11 mouse cellular contexts compared by ENCODE assay signal in the genomic region with DNA sequence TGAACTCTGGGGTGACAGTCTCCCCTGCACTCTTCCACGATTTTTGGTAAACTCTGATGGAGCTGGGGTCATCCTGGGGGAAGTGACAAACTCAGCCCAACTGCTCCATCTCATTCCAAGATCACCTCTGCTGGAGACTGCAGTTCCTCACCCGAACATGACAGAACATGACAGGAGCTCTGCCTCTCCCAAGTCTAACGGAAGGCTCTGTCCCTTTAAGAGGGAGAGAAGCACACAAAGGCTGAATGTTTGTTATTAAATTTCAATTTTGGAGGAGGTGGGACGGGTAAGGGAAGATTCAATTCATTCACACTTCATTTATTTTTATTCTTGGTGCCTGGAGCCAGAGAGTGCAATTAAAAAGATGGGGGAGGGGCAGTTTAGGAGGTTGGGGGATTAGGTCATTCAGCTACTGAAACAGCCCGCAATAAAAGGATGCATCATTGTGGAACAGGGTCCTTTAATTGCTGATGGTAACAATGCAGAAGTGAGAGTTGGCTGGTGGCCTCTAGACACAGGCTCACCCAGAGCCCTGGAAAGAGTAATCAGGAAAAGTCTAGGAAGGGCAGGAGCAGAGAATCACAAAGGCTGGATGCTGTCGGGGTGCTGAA. TPM values are rescaled to one million over a fixed set of nuclear protein-coding genes. Genes with fewer than 3 reads are reported as not detected.
DNase-seq lines count a peak whose midpoint lies in the region; ATAC-seq and TF ChIP-seq lines count a peak whose summit lies in the region.
"Had no signal": no experiment of that assay in that cellular context is flagged by ENCODE, and none has a peak within 500 bp of the region (broad histone marks: within the 10 kb centered on the region; RNA-seq: fewer than 3 reads in every experiment).

No protein-coding gene starts in this region.

- no peaks in the 10 kb centered on the region for H3K9me3 ChIP-seq in kidney, embryonic 16.5 days (ENCODE audit: low read length)
- H3K9me3 ChIP-seq in embryonic facial prominence, embryonic 14.5 days (ENCODE audit: control insufficient read depth, low read length) = no peaks in the 10 kb centered on the region
- no peaks in the 10 kb centered on the region for H3K9me3 ChIP-seq in hindbrain, embryonic 14.5 days (ENCODE audit: control insufficient read depth, low read length)
- H3K9me3 ChIP-seq in neural tube, embryonic 13.5 days = no peaks in the 10 kb centered on the region

- TF ChIP-seq POLR2A in thymus, adult 2 months (IDR thresholded peaks at IDR 0.05; ENCODE audit: control insufficient read depth, extremely low read depth, insufficient read depth, low read length, poor library complexity) = no peak

- peak; percentile 71 for ATAC-seq in kidney, embryonic 16.5 days (ENCODE audit: low FRiP score, low TSS enrichment)
- ATAC-seq in embryonic facial prominence, embryonic 14.5 days (ENCODE audit: low read depth) = peak; percentile 41; the same call in 1 of the 2 replicates
- peak; percentile 31 for ATAC-seq in hindbrain, embryonic 14.5 days (ENCODE audit: low FRiP score)
- peak; percentile 72 for ATAC-seq in neural tube, embryonic 13.5 days (ENCODE audit: low read depth)
- no peak for ATAC-seq in erythroblast, adult 5-6 weeks (replicated peaks; ENCODE audit: low FRiP score, poor library complexity, severe bottlenecking)

- no peaks in the 10 kb centered on the region for H3K27me3 ChIP-seq in kidney, embryonic 16.5 days (ENCODE audit: insufficient read depth, low read length)
- no peaks in the 10 kb centered on the region for H3K27me3 ChIP-seq in embryonic facial prominence, embryonic 14.5 days (replicated peaks; ENCODE audit: control insufficient read depth, insufficient read depth, low read length)
- H3K27me3 ChIP-seq in hindbrain, embryonic 14.5 days (ENCODE audit: control insufficient read depth, insufficient read depth, low read length) = no peaks in the 10 kb centered on the region
- no peaks in the 10 kb centered on the region for H3K27me3 ChIP-seq in neural tube, embryonic 13.5 days
- H3K27me3 ChIP-seq in thymus, adult 2 months (ENCODE audit: control insufficient read depth, insufficient read depth, low read length) = no peaks in the 10 kb centered on the region

- no peak overlapping the region for H3K4me3 ChIP-seq in kidney, embryonic 16.5 days (ENCODE audit: low read length)
- no peak overlapping the region for H3K4me3 ChIP-seq in embryonic facial prominence, embryonic 14.5 days (ENCODE audit: low read depth, low read length)
- no peak overlapping the region for H3K4me3 ChIP-seq in hindbrain, embryonic 14.5 days (replicated peaks; ENCODE audit: low read length)
- no peak overlapping the region for H3K4me3 ChIP-seq in neural tube, embryonic 13.5 days
- no peak overlapping the region for H3K4me3 ChIP-seq in thymus, adult 2 months (ENCODE audit: control insufficient read depth, insufficient read depth, low read length)

- H3K27ac ChIP-seq in kidney, embryonic 16.5 days (ENCODE audit: low read length) = no peak overlapping the region
- H3K27ac ChIP-seq in embryonic facial prominence, embryonic 14.5 days (replicated peaks; ENCODE audit: low read depth, low read length) = no peak overlapping the region
- peak overlapping the region; percentile 52 for H3K27ac ChIP-seq in hindbrain, embryonic 14.5 days
- peak overlapping the region; percentile 88 for H3K27ac ChIP-seq in neural tube, embryonic 13.5 days (replicated peaks)
- no peak overlapping the region for H3K27ac ChIP-seq in thymus, adult 2 months (ENCODE audit: control insufficient read depth, insufficient read depth, low read length)

- no peaks in the 10 kb centered on the region for H3K36me3 ChIP-seq in kidney, embryonic 16.5 days (ENCODE audit: insufficient read depth, low read length)
- no peaks in the 10 kb centered on the region for H3K36me3 ChIP-seq in embryonic facial prominence, embryonic 14.5 days (ENCODE audit: control insufficient read depth, insufficient read depth, low read length)
- 0 out of 2 replicates have a peak, but pooled peaks cover 8% of the 10 kb centered on the region for H3K36me3 ChIP-seq in hindbrain, embryonic 14.5 days (replicated peaks; ENCODE audit: control insufficient read depth, insufficient read depth)
- no peaks in the 10 kb centered on the region for H3K36me3 ChIP-seq in neural tube, embryonic 13.5 days
- H3K36me3 ChIP-seq in thymus, adult 2 months (ENCODE audit: control insufficient read depth, insufficient read depth, low read length) = no peaks in the 10 kb centered on the region

- H3K4me1 ChIP-seq in kidney, embryonic 16.5 days (ENCODE audit: insufficient read depth, low read length) = peaks cover 26% of the 10 kb centered on the region
- peaks cover 9% of the 10 kb centered on the region; the same call in 1 of the 2 replicates for H3K4me1 ChIP-seq in embryonic facial prominence, embryonic 14.5 days (ENCODE audit: control insufficient read depth, insufficient read depth, low read length)
- peaks cover 33% of the 10 kb centered on the region for H3K4me1 ChIP-seq in hindbrain, embryonic 14.5 days (replicated peaks; ENCODE audit: control insufficient read depth, insufficient read depth, low read length)
- H3K4me1 ChIP-seq in neural tube, embryonic 13.5 days (replicated peaks) = peaks cover 54% of the 10 kb centered on the region
- H3K4me1 ChIP-seq in thymus, adult 2 months (replicated peaks; ENCODE audit: control insufficient read depth, insufficient read depth, low read length) = no peaks in the 10 kb centered on the region

- WGBS in kidney, embryonic 16.5 days = 12% methylated on average over 6 of the region's 6 CpGs
- 36% methylated on average over 6 of the region's 6 CpGs for WGBS in embryonic facial prominence, embryonic 14.5 days
- 14% methylated on average over 6 of the region's 6 CpGs for WGBS in hindbrain, embryonic 14.5 days
- WGBS in neural tube, embryonic 13.5 days = 5% methylated on average over 6 of the region's 6 CpGs
- WGBS in thymus, adult 2 months = 92% methylated on average over 6 of the region's 6 CpGs

- no peak overlapping the region for H3K4me2 ChIP-seq in kidney, embryonic 16.5 days (replicated peaks; ENCODE audit: low read depth, low read length)
- H3K4me2 ChIP-seq in embryonic facial prominence, embryonic 14.5 days (ENCODE audit: low read depth, low read length) = no peak overlapping the region
- peak overlapping the region; percentile 15 for H3K4me2 ChIP-seq in hindbrain, embryonic 14.5 days (replicated peaks)
- peak overlapping the region; percentile 29 for H3K4me2 ChIP-seq in neural tube, embryonic 13.5 days

- DNase-seq in kidney, postnatal 36 days = no peak
- peak; percentile 24 for DNase-seq in embryonic facial prominence, embryonic 14.5 days (ENCODE audit: low spot score)
- peak; percentile 44 for DNase-seq in hindbrain, embryonic 14.5 days (ENCODE audit: low spot score)
- DNase-seq in spleen, postnatal 4 days (ENCODE audit: low spot score in 2 of 2) = no peak
- no peak for DNase-seq in thymus, adult 2 months
- DNase-seq: B cell, adult 2 months; kidney, adult 8-10 months; lung, postnatal 14 days had no signal

- TF ChIP-seq CTCF in thymus, adult 2 months (IDR thresholded peaks at IDR 0.05; ENCODE audit: borderline replicate concordance, control insufficient read depth, extremely low read depth, insufficient read depth, low read length, poor library complexity) = no peak

- H3K9ac ChIP-seq in kidney, embryonic 16.5 days (replicated peaks; ENCODE audit: low read length) = no peak overlapping the region
- H3K9ac ChIP-seq in embryonic facial prominence, embryonic 14.5 days (ENCODE audit: low read depth, low read length) = no peak overlapping the region; the same call in 1 of the 2 replicates
- H3K9ac ChIP-seq in hindbrain, embryonic 14.5 days = peak overlapping the region; percentile 35
- H3K9ac ChIP-seq in neural tube, embryonic 13.5 days = no peak overlapping the region; the same call in 1 of the 2 replicates

RNA-seq across cellular contexts. Expression of gene Nin, which starts 44.8 kb away (rescaled TPM):
- polyA plus RNA-seq in kidney, embryonic 16.5 days (2015; fragmentation: Nextera tagmentation; extraction: Ambion mirVana) = 12.0 and 13.4 TPM in 2 replicates
- 17.0 and 19.2 TPM in 2 replicates for polyA plus RNA-seq in embryonic facial prominence, embryonic 14.5 days (2014; fragmentation: Nextera tagmentation; extraction: Ambion mirVana)
- polyA plus RNA-seq in hindbrain, embryonic 14.5 days (2014; fragmentation: Nextera tagmentation; extraction: Ambion mirVana) = 12.6 and 12.8 TPM in 2 replicates
- 11.5 and 12.1 TPM in 2 replicates for polyA plus RNA-seq in neural tube, embryonic 13.5 days (2015; fragmentation: Nextera tagmentation; extraction: Ambion mirVana)
- total RNA-seq in erythroblast, adult 5-6 weeks (2015; ENCODE audit: low replicate concordance) = 25.7 and 43.9 TPM in 2 replicates
- 42.9 and 61.9 TPM in 2 replicates for total RNA-seq in erythroblast, adult 5-6 weeks (2017; ENCODE audit: low replicate concordance)
- polyA plus RNA-seq in thymus, adult 2 months (2012; rRNA removed) = 21.8 and 32.2 TPM in 2 replicates

Comparison
In these comparisons a context has a peak if more than half of its experiments do, and no peak if none do; other contexts are left out.
1. H3K27ac ChIP-seq: peak in hindbrain, embryonic 14.5 days (single experiment) and neural tube, embryonic 13.5 days (single experiment); none in kidney, embryonic 16.5 days (single experiment), embryonic facial prominence, embryonic 14.5 days (single experiment) and thymus, adult 2 months (single experiment).
2. H3K4me2 ChIP-seq: peak in hindbrain, embryonic 14.5 days (single experiment) and neural tube, embryonic 13.5 days (single experiment); none in kidney, embryonic 16.5 days (single experiment) and embryonic facial prominence, embryonic 14.5 days (single experiment).
3. DNase-seq: peak in embryonic facial prominence, embryonic 14.5 days (single experiment) and hindbrain, embryonic 14.5 days (single experiment); none in kidney, postnatal 36 days (0 of 2), spleen, postnatal 4 days (0 of 2) and thymus, adult 2 months (single experiment).